ENCODE assay signal across 8 mouse cellular contexts in genomic region chr2:35728633-35729032, GRCm38 (mm10).
DNase-seq lines count a peak whose midpoint lies in the region; ATAC-seq and TF ChIP-seq lines count a peak whose summit lies in the region.

No protein-coding gene starts in this region.

- TF ChIP-seq POLR2A in cerebellum, adult 2 months (IDR thresholded peaks at IDR 0.05; ENCODE audit: borderline replicate concordance, insufficient read depth, low read length) = no peak
- TF ChIP-seq POLR2A in liver, adult 2 months (IDR thresholded peaks at IDR 0.05; ENCODE audit: extremely low read depth, insufficient read depth, low read length) = no peak

- no peak overlapping the region for H3K4me3 ChIP-seq in cerebellum, adult 2 months (replicated peaks; ENCODE audit: insufficient read depth, low read depth, low read length)
- no peak overlapping the region for H3K4me3 ChIP-seq in liver, adult 2 months (ENCODE audit: insufficient read depth, low read depth, low read length)
- H3K4me3 ChIP-seq in liver, postnatal 0 days (ENCODE audit: low read depth, low read length) = no peak overlapping the region
- no peak overlapping the region for H3K4me3 ChIP-seq in heart, embryonic 15.5 days
- H3K4me3 ChIP-seq in midbrain, postnatal 0 days (ENCODE audit: low read depth, low read length) = no peak overlapping the region

- no peaks in the 10 kb centered on the region for H3K9me3 ChIP-seq in liver, postnatal 0 days (ENCODE audit: low read length)
- H3K9me3 ChIP-seq in heart, embryonic 15.5 days (replicated peaks) = no peaks in the 10 kb centered on the region
- H3K9me3 ChIP-seq in midbrain, postnatal 0 days (ENCODE audit: low read length) = no peaks in the 10 kb centered on the region

- H3K4me1 ChIP-seq in cerebellum, adult 2 months (ENCODE audit: control insufficient read depth, insufficient read depth, low read length) = peaks cover 22% of the 10 kb centered on the region
- no peaks in the 10 kb centered on the region for H3K4me1 ChIP-seq in liver, adult 2 months (ENCODE audit: control insufficient read depth, insufficient read depth, low read length)
- peaks cover 21% of the 10 kb centered on the region for H3K4me1 ChIP-seq in liver, postnatal 0 days (ENCODE audit: insufficient read depth)
- H3K4me1 ChIP-seq in heart, embryonic 15.5 days (replicated peaks) = peaks cover 23% of the 10 kb centered on the region
- H3K4me1 ChIP-seq in midbrain, postnatal 0 days (ENCODE audit: insufficient read depth, low read length) = no peaks in the 10 kb centered on the region

- H3K79me2 ChIP-seq in liver, adult 2 months (ENCODE audit: control insufficient read depth, insufficient read depth, low read length) = no peaks in the 10 kb centered on the region

- WGBS in cerebellum, adult 2 months = 26% methylated on average over 5 of the region's 5 CpGs
- WGBS in liver, adult 2 months = 53% methylated on average over 5 of the region's 5 CpGs
- 30% methylated on average over 5 of the region's 5 CpGs for WGBS in liver, postnatal 0 days (ENCODE audit: insufficient replicate concordance)
- 27% methylated on average over 5 of the region's 5 CpGs for WGBS in heart, embryonic 15.5 days
- 55% methylated on average over 5 of the region's 5 CpGs for WGBS in midbrain, postnatal 0 days

- DNase-seq in cerebellum, adult 2 months = no peak
- DNase-seq in cerebellum, postnatal 25 days = no peak
- no peak for DNase-seq in liver, adult 2 months (ENCODE audit: extremely low read depth, low read depth, low spot score)
- DNase-seq in liver, postnatal 0 days = no peak
- DNase-seq in midbrain, postnatal 0 days (ENCODE audit: low spot score) = no peak
- DNase-seq in cerebellum, postnatal 36 days = no peak
- DNase-seq in thymus, postnatal 25 days = no peak

- peak overlapping the region; percentile 19; the same call in 1 of the 2 replicates for H3K27ac ChIP-seq in cerebellum, adult 2 months (ENCODE audit: insufficient read depth, low read length)
- H3K27ac ChIP-seq in liver, adult 2 months (replicated peaks; ENCODE audit: insufficient read depth, low read depth, low read length) = peak overlapping the region; percentile 37
- no peak overlapping the region for H3K27ac ChIP-seq in liver, postnatal 0 days (ENCODE audit: low read depth)
- H3K27ac ChIP-seq in heart, embryonic 15.5 days = peak overlapping the region; percentile 52; the same call in 1 of the 2 replicates
- peak overlapping the region; percentile 27; the same call in 1 of the 2 replicates for H3K27ac ChIP-seq in midbrain, postnatal 0 days (ENCODE audit: low read depth, low read length)

- H3K9ac ChIP-seq in liver, adult 2 months (ENCODE audit: low read depth, low read length) = no peak overlapping the region
- no peak overlapping the region for H3K9ac ChIP-seq in liver, postnatal 0 days (replicated peaks)
- no peak overlapping the region for H3K9ac ChIP-seq in heart, embryonic 15.5 days
- H3K9ac ChIP-seq in midbrain, postnatal 0 days (replicated peaks; ENCODE audit: low read length, poor library complexity, severe bottlenecking) = no peak overlapping the region

- H3K36me3 ChIP-seq in liver, adult 2 months (ENCODE audit: control insufficient read depth, insufficient read depth, low read length) = peaks cover 2% of the 10 kb centered on the region; the same call in 1 of the 2 replicates
- peaks cover 13% of the 10 kb centered on the region; the same call in 1 of the 2 replicates for H3K36me3 ChIP-seq in liver, postnatal 0 days (replicated peaks; ENCODE audit: insufficient read depth, low read length)
- peaks cover 54% of the 10 kb centered on the region for H3K36me3 ChIP-seq in heart, embryonic 15.5 days
- peaks cover 45% of the 10 kb centered on the region for H3K36me3 ChIP-seq in midbrain, postnatal 0 days (ENCODE audit: insufficient read depth, low read length)

- no peak for TF ChIP-seq CTCF in cerebellum, adult 2 months (IDR thresholded peaks at IDR 0.05; ENCODE audit: borderline replicate concordance, insufficient read depth, low read depth, low read length)
- no peak for TF ChIP-seq CTCF in liver, adult 2 months (IDR thresholded peaks at IDR 0.05; ENCODE audit: low read depth, low read length)
- TF ChIP-seq CTCF in liver, postnatal 0 days (IDR thresholded peaks at IDR 0.05; ENCODE audit: low read depth) = no peak
- TF ChIP-seq CTCF in midbrain, postnatal 0 days (IDR thresholded peaks at IDR 0.05) = no peak

- H3K4me2 ChIP-seq in liver, postnatal 0 days (ENCODE audit: low read depth, low read length) = no peak overlapping the region
- no peak overlapping the region for H3K4me2 ChIP-seq in heart, embryonic 15.5 days
- no peak overlapping the region for H3K4me2 ChIP-seq in midbrain, postnatal 0 days (ENCODE audit: low read depth, low read length, poor library complexity, severe bottlenecking)

- no peak for TF ChIP-seq EP300 in liver, postnatal 0 days (IDR thresholded peaks at IDR 0.05; ENCODE audit: low read depth)

- no peaks in the 10 kb centered on the region for H3K27me3 ChIP-seq in cerebellum, adult 2 months (ENCODE audit: control insufficient read depth, insufficient read depth, low read length)
- no peaks in the 10 kb centered on the region for H3K27me3 ChIP-seq in liver, adult 2 months (ENCODE audit: control insufficient read depth, insufficient read depth, low read length)
- H3K27me3 ChIP-seq in liver, postnatal 0 days (ENCODE audit: insufficient read depth, low read length) = no peaks in the 10 kb centered on the region
- no peaks in the 10 kb centered on the region for H3K27me3 ChIP-seq in heart, embryonic 15.5 days
- no peaks in the 10 kb centered on the region for H3K27me3 ChIP-seq in midbrain, postnatal 0 days (ENCODE audit: insufficient read depth, low read length)

- no peak for ATAC-seq in liver, postnatal 0 days
- 0 out of 2 replicates have a peak, but pooled peaks have one; percentile 6 for ATAC-seq in heart, embryonic 15.5 days (replicated peaks; ENCODE audit: insufficient number of reproducible peaks, insufficient read depth, low FRiP score, low read depth)
- no peak for ATAC-seq in midbrain, postnatal 0 days (ENCODE audit: low FRiP score)
